Mouse (Mus musculus) limb, embryonic 14.5 days (tissue): ENCODE measurements at regions not wholly inside any gene's neighbourhood (a gene's known extent, or its start where the extent isn't known, plus 50 kb on each side); places are given as distances from the start of the nearest gene placed in this dataset.

ENCODE experiments used
- ATAC-seq: fragments of 200-750 bp; cut with Nextera tagmentation; 2 replicates; pipeline ENCODE4 v1.8.0; 2017; ENCODE audit warnings: low read depth, moderate number of reproducible peaks, moderate TSS enrichment; ENCODE audit not compliant: low FRiP score
- DNase-seq: peaks from one replicate; pipeline ENCODE4 v3.0.0-alpha.2; 2015; ENCODE audit warnings: low spot score
- H3K27ac ChIP-seq: fragments of 300-500 bp; sonication (generic); replicated peaks from 2 replicates; pipeline ENCODE4 v1.5.1; 2014; ENCODE audit warnings: low read depth, mild to moderate bottlenecking, low read length, moderate library complexity, mixed read lengths
- H3K27me3 ChIP-seq: fragments of 300-500 bp; sonication (generic); 2 replicates; pipeline ENCODE4 v1.6.1; 2014; ENCODE audit warnings: low read length, mixed read lengths; ENCODE audit not compliant: control insufficient read depth, insufficient read depth
- H3K36me3 ChIP-seq: fragments of 300-500 bp; sonication (generic); 2 replicates; pipeline ENCODE4 v1.6.1; 2014; ENCODE audit warnings: mild to moderate bottlenecking, low read length, moderate library complexity, mixed read lengths; ENCODE audit not compliant: control insufficient read depth, insufficient read depth
- H3K4me1 ChIP-seq: fragments of 300-500 bp; sonication (generic); 2 replicates; pipeline ENCODE4 v1.6.1; 2014; ENCODE audit warnings: antibody characterized with exemption, low read length, mixed read lengths; ENCODE audit not compliant: control insufficient read depth, insufficient read depth
- H3K4me2 ChIP-seq: fragments of 300-500 bp; sonication (generic); replicated peaks from 2 replicates; pipeline ENCODE4 v1.6.1; 2014; ENCODE audit warnings: low read depth, mild to moderate bottlenecking, low read length, moderate library complexity; ENCODE audit not compliant: severe bottlenecking
- H3K4me3 ChIP-seq: fragments of 300-500 bp; sonication (generic); replicated peaks from 2 replicates; pipeline ENCODE4 v1.5.1; 2014; ENCODE audit warnings: low read length
- H3K9ac ChIP-seq: fragments of 300-500 bp; sonication (generic); 2 replicates; pipeline ENCODE4 v1.6.1; 2014; ENCODE audit warnings: mild to moderate bottlenecking, low read depth, low read length, moderate library complexity; ENCODE audit not compliant: severe bottlenecking
- H3K9me3 ChIP-seq: fragments of 300-500 bp; sonication (generic); 2 replicates; pipeline ENCODE4 v1.6.1; 2016; ENCODE audit warnings: low read length; ENCODE audit not compliant: control insufficient read depth
- POLR2A ChIP-seq: fragments of 200-500 bp; IDR thresholded peaks from 2 replicates; pipeline ENCODE4 v1.8.0; 2012; ENCODE audit warnings: inconsistent platforms, mild to moderate bottlenecking, moderate library complexity, borderline replicate concordance; ENCODE audit not compliant: insufficient read depth, insufficient read length; ENCODE audit errors: extremely low read depth
- WGBS: fragments of 180-500 bp; shearing (Covaris S2); extraction: QIAGEN DNeasy Blood & Tissue Kit; methylation state at CpG from one replicate; pipeline ENCODE4 v1.1.7; 2014; 5-methylcytosine and 5-hydroxymethylcytosine counted together

- Histone ChIP-seq H3K4me2 (no peak overlapping the region), H3K4me1 (no peaks in the 10 kb centered on the region), H3K9ac (no peak overlapping the region), H3K9me3 (no peaks in the 10 kb centered on the region), H3K27ac (no peak overlapping the region), H3K27me3 (no peaks in the 10 kb centered on the region), H3K36me3 (no peaks in the 10 kb centered on the region), H3K4me3 (no peak overlapping the region)
- TF ChIP-seq POLR2A = no peak
- DNase-seq (no peak), ATAC-seq (no peak)
- WGBS = 70% methylated on average over 8 of the region's 8 CpGs
Measured at GRCm38 (mm10) chr10:99320797-99321196, 57.8 kb downstream of the Dusp6 start.

DNA sequence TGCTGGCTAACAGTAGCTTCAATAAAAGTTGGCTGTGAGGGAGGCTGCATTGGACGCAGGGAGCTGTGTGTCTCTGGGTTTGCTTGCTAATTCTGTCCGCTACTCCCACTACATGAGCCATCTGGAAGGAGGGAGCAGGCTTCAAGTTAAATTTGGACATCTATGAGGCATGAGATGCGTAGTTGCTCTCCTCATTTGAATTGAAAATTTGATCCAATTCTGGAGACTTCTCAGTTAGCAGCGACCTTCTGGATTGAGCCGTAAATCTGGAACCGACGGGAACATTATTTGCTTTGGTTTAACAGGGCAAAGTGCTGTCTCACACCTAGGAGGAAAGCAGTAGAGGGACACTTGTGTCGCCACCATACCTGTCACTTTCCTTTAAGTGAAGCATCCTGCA lies 60.3 kb downstream of the Dusp6 start:
- H3K4me1 ChIP-seq = no peaks in the 10 kb centered on the region
- no peak for TF ChIP-seq POLR2A
- no peak overlapping the region for H3K9ac ChIP-seq
- no peaks in the 10 kb centered on the region for H3K27me3 ChIP-seq
- H3K4me3 ChIP-seq = no peak overlapping the region
- H3K27ac ChIP-seq = no peak overlapping the region
- 76% methylated on average over 8 of the region's 8 CpGs for WGBS
- no peaks in the 10 kb centered on the region for H3K9me3 ChIP-seq
- no peak for DNase-seq
- ATAC-seq = no peak
- H3K4me2 ChIP-seq = no peak overlapping the region
- no peaks in the 10 kb centered on the region for H3K36me3 ChIP-seq

- Histone ChIP-seq H3K27me3 (no peaks in the 10 kb centered on the region), H3K36me3 (no peaks in the 10 kb centered on the region), H3K4me3 (no peak overlapping the region), H3K4me2 (no peak overlapping the region), H3K4me1 (no peaks in the 10 kb centered on the region), H3K27ac (no peak overlapping the region), H3K9ac (no peak overlapping the region), H3K9me3 (no peaks in the 10 kb centered on the region)
- ATAC-seq (no peak), DNase-seq (no peak)
- TF ChIP-seq POLR2A = no peak
- 97% methylated on average over 2 of the region's 2 CpGs for WGBS
Measured at GRCm38 (mm10) chr10:99327501-99327900, 64.5 kb downstream of the Dusp6 start.

- TF ChIP-seq POLR2A = no peak
- ATAC-seq (no peak), DNase-seq (no peak)
- Histone ChIP-seq H3K4me1 (no peaks in the 10 kb centered on the region), H3K27ac (no peak overlapping the region), H3K27me3 (no peaks in the 10 kb centered on the region), H3K4me3 (no peak overlapping the region), H3K36me3 (no peaks in the 10 kb centered on the region), H3K9ac (no peak overlapping the region), H3K9me3 (0 out of 2 replicates have a peak, but pooled peaks cover 5% of the 10 kb centered on the region), H3K4me2 (no peak overlapping the region)
- 89% methylated on average over 8 of the region's 8 CpGs for WGBS
Measured at GRCm38 (mm10) chr10:99328568-99328967, 65.5 kb downstream of the Dusp6 start.

GRCm38 (mm10) chr10:99329469-99329868 lies 66.4 kb downstream of the Dusp6 start:
- 88% methylated on average over 6 of the region's 6 CpGs for whole genome bisulfite sequencing
- Histone ChIP-seq H3K9me3 (0 out of 2 replicates have a peak, but pooled peaks cover 5% of the 10 kb centered on the region), H3K4me2 (no peak overlapping the region), H3K36me3 (no peaks in the 10 kb centered on the region), H3K27ac (no peak overlapping the region), H3K4me3 (no peak overlapping the region), H3K4me1 (no peaks in the 10 kb centered on the region), H3K9ac (no peak overlapping the region), H3K27me3 (no peaks in the 10 kb centered on the region)
- ATAC-seq (no peak), DNase-seq (no peak)
- no peak for TF ChIP-seq POLR2A

- TF ChIP-seq POLR2A = no peak
- H3K36me3 ChIP-seq = no peaks in the 10 kb centered on the region
- no peak overlapping the region for H3K4me3 ChIP-seq
- WGBS = 24% methylated on average over 7 of the region's 7 CpGs
- H3K27me3 ChIP-seq = no peaks in the 10 kb centered on the region
- no peak overlapping the region for H3K9ac ChIP-seq
- DNase-seq (no peak), ATAC-seq (no peak)
- H3K4me1 ChIP-seq = no peaks in the 10 kb centered on the region
- H3K4me2 ChIP-seq = no peak overlapping the region
- 0 out of 2 replicates have a peak, but pooled peaks cover 5% of the 10 kb centered on the region for H3K9me3 ChIP-seq
- no peak overlapping the region for H3K27ac ChIP-seq
Measured at GRCm38 (mm10) chr10:99330519-99330918, 67.5 kb downstream of the Dusp6 start.
